Mouse (Mus musculus): ENCODE measurements at regions not wholly inside any gene's neighbourhood (a gene's known extent, or its start where the extent isn't known, plus 50 kb on each side); places are given as distances from the start of the nearest gene placed in this dataset.

GRCm38 (mm10) chr2:123267036-123267435, 502.0 kb downstream of the Sqor start:
- DNase-seq, result no peak

GRCm38 (mm10) chr2:123274866-123275735, 510.1 kb downstream of the Sqor start:
- no peak for DNase-seq

- DNase-seq, result no peak
Measured at GRCm38 (mm10) chr2:123275736-123276330, 510.8 kb downstream of the Sqor start.

- DNase-seq, result no peak
Measured at GRCm38 (mm10) chr2:123311554-123312276, 546.7 kb downstream of the Sqor start.

- peak; percentile 45 for DNase-seq
Measured at GRCm38 (mm10) chr2:123312277-123312617, 547.2 kb downstream of the Sqor start.

- no peak for DNase-seq
Measured at GRCm38 (mm10) chr2:123320448-123321097, 555.5 kb downstream of the Sqor start.

GRCm38 (mm10) chr2:123323769-123324168, 558.7 kb downstream of the Sqor start:
- DNase-seq, result no peak

GRCm38 (mm10) chr2:123324896-123325295, 559.9 kb downstream of the Sqor start:
- no peak for DNase-seq

GRCm38 (mm10) chr2:123349625-123350346, 584.7 kb downstream of the Sqor start:
- DNase-seq, result no peak

- no peak for DNase-seq
Measured at GRCm38 (mm10) chr2:123364204-123364603, 599.2 kb downstream of the Sqor start.

GRCm38 (mm10) chr2:123366571-123366970, 601.5 kb downstream of the Sqor start:
- no peak for DNase-seq

- DNase-seq, result no peak
Measured at GRCm38 (mm10) chr2:123385622-123386418, 620.8 kb downstream of the Sqor start.

- DNase-seq, result no peak
Measured at GRCm38 (mm10) chr2:123386773-123387604, 622.0 kb downstream of the Sqor start.

- DNase-seq, result no peak
Measured at GRCm38 (mm10) chr2:123390981-123391380, 625.9 kb downstream of the Sqor start.

GRCm38 (mm10) chr2:123394296-123394695, 629.3 kb downstream of the Sqor start:
- no peak for DNase-seq

- no peak for DNase-seq
Measured at GRCm38 (mm10) chr2:123397551-123397950, 632.5 kb downstream of the Sqor start.

- no peak for DNase-seq
Measured at GRCm38 (mm10) chr2:123401064-123401463, 636.0 kb downstream of the Sqor start.

GRCm38 (mm10) chr2:123409075-123409474, 644.0 kb downstream of the Sqor start:
- no peak for DNase-seq

GRCm38 (mm10) chr2:123458034-123458677, 631.6 kb upstream of the Sema6d start:
- no peak for DNase-seq

GRCm38 (mm10) chr2:123473840-123474239, 615.9 kb upstream of the Sema6d start:
- DNase-seq, result no peak
